Mouse (Mus musculus) stomach, postnatal 0 days (tissue): ENCODE data around the gene Moap1.

Source experiments
- CTCF ChIP-seq: IDR thresholded peaks from 2 replicates; pipeline ENCODE4 v1.5.1; 2016; ENCODE audit warnings: antibody characterized with exemption, low read depth, mild to moderate bottlenecking, moderate library complexity
- EP300 ChIP-seq: optimal IDR thresholded peaks from 2 replicates; pipeline ENCODE3; 2016; ENCODE audit warnings: antibody characterized with exemption

DNA sequence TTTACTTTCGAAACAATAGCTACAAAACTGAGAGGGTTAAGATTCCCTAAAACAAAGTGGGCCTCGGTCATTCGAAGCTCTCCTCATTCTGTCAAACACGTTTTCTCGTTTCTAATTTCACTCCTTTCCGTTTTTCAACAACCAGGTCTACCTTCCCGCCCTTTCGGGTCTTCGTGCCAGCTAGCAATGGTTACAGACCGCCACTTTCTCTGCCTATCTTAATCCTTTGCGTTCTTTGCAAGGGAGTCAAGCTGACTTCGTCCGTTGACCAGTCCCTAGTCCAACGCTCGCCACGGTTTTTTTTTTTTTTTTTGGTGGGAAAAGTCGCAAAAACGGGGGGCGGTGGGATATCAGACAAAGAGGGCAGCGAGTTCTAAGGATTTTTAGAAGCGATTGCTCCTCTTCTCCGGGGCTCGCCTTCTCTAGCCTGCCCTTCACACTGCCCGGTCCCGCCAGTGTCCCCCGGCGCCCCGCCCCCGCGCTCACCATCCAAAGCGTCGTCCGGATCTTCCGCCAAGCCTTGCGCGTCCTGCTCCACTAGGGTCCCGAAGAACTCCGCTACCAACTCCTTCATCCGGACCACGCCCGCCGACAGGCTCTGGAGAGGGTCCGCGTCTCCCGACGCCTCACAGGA is 13.7 kb upstream of the Moap1 start:
- TF ChIP-seq CTCF = no peak
- TF ChIP-seq EP300 = no peak
